Mouse (Mus musculus): ENCODE measurements at regions not wholly inside any gene's neighbourhood (a gene's known extent, or its start where the extent isn't known, plus 50 kb on each side); places are given as distances from the start of the nearest gene placed in this dataset.

- Histone ChIP-seq H3K27me3 (no peaks in the 10 kb centered on the region), H3K4me3 (replicated peaks) (no peak overlapping the region), H3K4me1 (replicated peaks) (no peaks in the 10 kb centered on the region), H3K4me2 (no peak overlapping the region), H3K36me3 (replicated peaks) (no peaks in the 10 kb centered on the region), H3K27ac (replicated peaks) (no peak overlapping the region), H3K9me3 (replicated peaks) (no peaks in the 10 kb centered on the region), H3K9ac (no peak overlapping the region)
- ATAC-seq (ENCODE audit: insufficient read depth): no peak
- WGBS (ENCODE audit: insufficient replicate concordance): 72% methylated on average over 5 of the region's 5 CpGs
Observed at GRCm38 (mm10) chr12:15222497-15223170, 594.1 kb downstream of the Trib2 start.

DNA sequence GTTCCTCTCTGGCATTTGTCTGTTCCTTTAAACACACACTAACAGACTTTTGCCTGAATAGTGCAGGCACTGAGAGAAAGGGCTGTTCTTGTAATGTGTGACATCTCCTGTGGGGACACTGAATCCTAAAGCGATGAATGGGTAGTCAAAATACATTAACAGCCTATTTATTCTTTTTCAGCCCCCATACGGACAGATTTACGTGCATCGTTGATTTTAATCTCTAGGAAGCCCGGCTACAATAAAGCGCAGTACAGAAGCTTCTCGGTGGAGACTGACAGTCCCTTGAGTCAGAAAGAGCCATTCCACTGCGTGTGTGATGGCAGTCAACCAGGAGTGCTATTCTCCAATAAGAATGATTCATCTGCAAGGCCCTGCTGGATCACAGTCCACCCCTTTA, 598.2 kb downstream of the Trib2 start:
- 72% methylated on average over 8 of the region's 8 CpGs for whole genome bisulfite sequencing (ENCODE audit: insufficient replicate concordance)
- Histone ChIP-seq H3K27me3 (no peaks in the 10 kb centered on the region), H3K9ac (no peak overlapping the region), H3K36me3 (replicated peaks) (no peaks in the 10 kb centered on the region), H3K27ac (replicated peaks) (no peak overlapping the region), H3K4me1 (replicated peaks) (no peaks in the 10 kb centered on the region), H3K4me3 (replicated peaks) (no peak overlapping the region), H3K9me3 (replicated peaks) (no peaks in the 10 kb centered on the region), H3K4me2 (no peak overlapping the region)
- ATAC-seq (ENCODE audit: insufficient read depth): no peak

DNA sequence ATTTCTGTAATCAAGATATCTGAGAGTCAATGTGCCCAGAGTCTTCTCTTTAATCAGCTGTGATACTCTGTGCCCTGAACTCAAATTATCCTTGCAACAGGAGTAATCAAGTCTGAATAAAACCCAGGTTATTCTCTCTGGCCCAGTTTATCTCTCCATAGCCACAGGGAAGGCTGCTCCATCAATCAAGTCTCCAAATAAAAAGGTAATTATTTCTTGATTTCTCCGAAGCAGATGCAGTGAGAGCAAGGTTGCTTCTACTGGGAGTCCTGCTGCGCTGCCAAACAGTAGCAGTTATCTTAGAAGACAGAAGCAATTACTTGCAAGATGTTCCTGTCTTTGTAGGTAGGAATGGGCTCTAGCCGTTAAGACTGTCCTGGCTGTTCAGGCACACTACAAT, 600.5 kb downstream of the Trib2 start:
- Histone ChIP-seq H3K27ac (replicated peaks) (no peak overlapping the region), H3K9me3 (replicated peaks) (no peaks in the 10 kb centered on the region), H3K4me2 (no peak overlapping the region), H3K36me3 (replicated peaks) (no peaks in the 10 kb centered on the region), H3K9ac (no peak overlapping the region), H3K4me3 (replicated peaks) (no peak overlapping the region), H3K27me3 (no peaks in the 10 kb centered on the region), H3K4me1 (replicated peaks) (no peaks in the 10 kb centered on the region)
- 65% methylated on average over 3 of the region's 3 CpGs for WGBS (ENCODE audit: insufficient replicate concordance)
- no peak for ATAC-seq (ENCODE audit: insufficient read depth)

GRCm38 (mm10) chr12:15174411-15175041, 642.2 kb downstream of the Trib2 start:
- H3K9ac ChIP-seq: no peak overlapping the region
- ATAC-seq (ENCODE audit: insufficient read depth): no peak
- WGBS (ENCODE audit: insufficient replicate concordance): 45% methylated on average over 6 of the region's 6 CpGs

GRCm38 (mm10) chr12:15162605-15163004, 654.1 kb downstream of the Trib2 start:
- Histone ChIP-seq H3K36me3 (replicated peaks) (no peaks in the 10 kb centered on the region), H3K27me3 (no peaks in the 10 kb centered on the region), H3K4me1 (replicated peaks) (no peaks in the 10 kb centered on the region), H3K9ac (no peak overlapping the region), H3K27ac (replicated peaks) (no peak overlapping the region), H3K4me3 (replicated peaks) (no peak overlapping the region), H3K4me2 (no peak overlapping the region), H3K9me3 (replicated peaks) (no peaks in the 10 kb centered on the region)
- no peak for ATAC-seq (ENCODE audit: insufficient read depth)
- 54% methylated on average over 5 of the region's 5 CpGs for WGBS (ENCODE audit: insufficient replicate concordance)

More at GRCm38 (mm10) chr12:15174411-15175041, 642.2 kb downstream of the Trib2 start:
- Histone ChIP-seq H3K36me3 (replicated peaks) (no peaks in the 10 kb centered on the region), H3K27me3 (no peaks in the 10 kb centered on the region), H3K9me3 (replicated peaks) (no peaks in the 10 kb centered on the region), H3K4me2 (no peak overlapping the region), H3K4me1 (replicated peaks) (no peaks in the 10 kb centered on the region), H3K27ac (replicated peaks) (no peak overlapping the region), H3K4me3 (replicated peaks) (no peak overlapping the region)

DNA sequence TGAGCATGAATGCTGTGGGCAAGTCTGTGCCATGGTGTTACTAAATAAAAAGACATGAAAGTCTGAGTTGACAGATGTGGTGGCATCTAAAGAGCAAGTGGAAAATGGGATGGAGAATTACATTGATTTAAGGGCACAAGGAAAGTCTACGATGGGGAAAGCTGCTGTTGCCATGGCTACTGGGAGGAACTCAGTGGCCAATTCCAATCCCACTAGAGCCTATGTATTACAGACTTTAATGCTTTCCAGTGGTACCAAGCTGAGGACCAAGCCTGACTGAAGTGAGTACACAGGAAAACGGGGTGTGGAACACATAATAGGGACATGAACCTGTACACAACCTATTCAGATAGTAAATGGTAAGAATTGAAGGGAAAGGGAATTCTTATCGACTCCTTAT, 654.9 kb downstream of the Trib2 start:
- H3K4me3 ChIP-seq (replicated peaks): no peak overlapping the region
- no peak overlapping the region for H3K27ac ChIP-seq (replicated peaks)
- no peak for ATAC-seq (ENCODE audit: insufficient read depth)
- no peaks in the 10 kb centered on the region for H3K27me3 ChIP-seq
- no peak overlapping the region for H3K9ac ChIP-seq
- WGBS (ENCODE audit: insufficient replicate concordance): 50% methylated on average over 3 of the region's 3 CpGs
- no peak overlapping the region for H3K4me2 ChIP-seq
- no peaks in the 10 kb centered on the region for H3K9me3 ChIP-seq (replicated peaks)
- no peaks in the 10 kb centered on the region for H3K36me3 ChIP-seq (replicated peaks)
- H3K4me1 ChIP-seq (replicated peaks): no peaks in the 10 kb centered on the region

DNA sequence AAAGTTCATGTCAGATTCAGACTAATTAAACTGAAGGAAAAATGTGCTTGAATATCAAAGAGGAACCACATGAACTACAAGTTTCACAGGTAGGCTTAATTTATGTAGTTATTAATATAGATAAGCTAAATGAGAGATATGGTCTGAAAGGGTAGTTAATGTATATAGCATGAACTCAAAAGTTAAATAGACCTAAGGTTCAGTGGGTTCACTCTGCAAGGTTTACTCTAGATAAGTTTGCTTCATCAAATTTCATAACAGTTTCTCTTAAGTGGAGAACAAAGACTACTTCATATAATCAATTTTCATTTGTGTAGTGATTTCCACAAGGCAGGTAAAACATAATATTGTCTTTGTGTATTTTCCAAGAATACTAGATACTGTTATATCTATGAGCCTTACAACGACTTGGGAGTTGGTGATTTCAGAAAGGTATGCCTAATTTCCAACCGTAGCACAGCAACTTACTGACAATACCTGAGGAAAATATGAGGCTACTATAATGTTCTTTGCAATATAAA, 656.2 kb downstream of the Trib2 start:
- no peak for ATAC-seq (ENCODE audit: insufficient read depth)
- Histone ChIP-seq H3K9ac (no peak overlapping the region), H3K9me3 (replicated peaks) (no peaks in the 10 kb centered on the region), H3K4me2 (no peak overlapping the region), H3K27me3 (no peaks in the 10 kb centered on the region), H3K36me3 (replicated peaks) (no peaks in the 10 kb centered on the region), H3K4me1 (replicated peaks) (no peaks in the 10 kb centered on the region), H3K4me3 (replicated peaks) (no peak overlapping the region), H3K27ac (replicated peaks) (no peak overlapping the region)
- WGBS (ENCODE audit: insufficient replicate concordance): 61% methylated on average over 2 of the region's 2 CpGs

DNA sequence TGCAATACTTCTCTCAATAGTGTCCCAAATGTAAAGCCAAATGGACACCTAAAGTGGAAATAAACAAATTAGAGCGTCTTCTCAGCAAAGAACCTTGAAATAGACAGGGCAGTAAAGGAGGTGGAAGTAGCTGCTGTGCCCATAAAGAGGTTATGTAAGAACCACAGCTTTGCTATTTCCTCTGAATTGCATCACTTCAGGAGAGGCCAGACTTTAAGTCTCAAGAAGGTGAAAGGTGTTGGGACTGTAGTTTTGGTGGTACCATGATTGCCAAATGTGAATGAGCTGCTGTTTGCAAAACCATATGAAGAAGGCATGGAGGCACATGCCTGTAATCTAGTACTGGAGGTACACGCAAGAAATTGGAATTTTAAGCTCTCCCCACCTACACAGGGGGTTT, 670.3 kb downstream of the Trib2 start:
- H3K27ac ChIP-seq (replicated peaks): no peak overlapping the region
- H3K4me1 ChIP-seq (replicated peaks): no peaks in the 10 kb centered on the region
- H3K9ac ChIP-seq: no peak overlapping the region
- no peaks in the 10 kb centered on the region for H3K36me3 ChIP-seq (replicated peaks)
- H3K4me2 ChIP-seq: no peak overlapping the region
- H3K27me3 ChIP-seq: no peaks in the 10 kb centered on the region
- no peak for ATAC-seq (ENCODE audit: insufficient read depth)
- no peak overlapping the region for H3K4me3 ChIP-seq (replicated peaks)
- WGBS (ENCODE audit: insufficient replicate concordance): 39% methylated on average over 2 of the region's 2 CpGs
- H3K9me3 ChIP-seq (replicated peaks): no peaks in the 10 kb centered on the region; the same call in 1 of the 2 replicates

- no peak for ATAC-seq (ENCODE audit: insufficient read depth)
- no peak overlapping the region for H3K4me2 ChIP-seq
- no peak overlapping the region for H3K27ac ChIP-seq (replicated peaks)
- H3K9ac ChIP-seq: no peak overlapping the region
- H3K4me3 ChIP-seq (replicated peaks): no peak overlapping the region
- no peaks in the 10 kb centered on the region for H3K36me3 ChIP-seq (replicated peaks)
- H3K9me3 ChIP-seq (replicated peaks): no peaks in the 10 kb centered on the region
- WGBS (ENCODE audit: insufficient replicate concordance): 51% methylated on average over 5 of the region's 5 CpGs
- H3K27me3 ChIP-seq: no peaks in the 10 kb centered on the region
- no peaks in the 10 kb centered on the region for H3K4me1 ChIP-seq (replicated peaks)
Observed at GRCm38 (mm10) chr12:15137039-15137438, 679.7 kb downstream of the Trib2 start.

- Histone ChIP-seq H3K36me3 (replicated peaks) (no peaks in the 10 kb centered on the region), H3K9me3 (replicated peaks) (no peaks in the 10 kb centered on the region), H3K27ac (replicated peaks) (no peak overlapping the region), H3K4me2 (no peak overlapping the region), H3K4me1 (replicated peaks) (no peaks in the 10 kb centered on the region), H3K27me3 (no peaks in the 10 kb centered on the region), H3K4me3 (replicated peaks) (no peak overlapping the region), H3K9ac (no peak overlapping the region)
- WGBS (ENCODE audit: insufficient replicate concordance): 50% methylated on average over 3 of the region's 3 CpGs
- no peak for ATAC-seq (ENCODE audit: insufficient read depth)
Observed at GRCm38 (mm10) chr12:15124179-15124578, 692.5 kb downstream of the Trib2 start.

DNA sequence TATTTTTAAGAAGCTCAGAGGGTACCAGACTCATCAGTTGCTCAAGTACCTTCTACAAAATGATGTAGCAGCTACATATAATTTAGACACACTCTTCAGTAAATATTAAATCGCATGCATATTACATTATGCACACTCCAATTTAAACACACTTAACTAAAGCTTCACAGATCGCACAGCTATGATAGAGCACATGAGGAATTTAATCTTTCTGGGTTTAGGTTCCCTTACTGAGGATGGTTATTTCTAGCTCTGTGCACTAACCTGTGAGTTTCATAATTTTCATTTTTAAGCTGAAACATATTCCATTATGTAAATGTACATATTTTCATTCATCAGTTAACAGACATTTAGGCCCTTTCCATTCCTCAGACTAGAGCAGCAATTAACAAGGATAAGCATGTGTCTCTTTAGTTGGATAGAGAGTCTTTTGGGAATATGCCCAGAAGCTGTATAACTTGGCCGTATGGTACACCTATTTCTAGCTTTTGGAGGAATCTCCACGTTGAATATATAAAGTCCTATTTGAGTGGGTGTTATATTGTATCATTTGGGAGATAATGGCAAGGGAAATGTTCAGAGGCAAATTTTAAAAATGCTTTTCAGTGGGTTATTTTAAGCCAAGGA, 694.0 kb downstream of the Trib2 start:
- H3K9me3 ChIP-seq (replicated peaks): no peaks in the 10 kb centered on the region
- no peak for ATAC-seq (ENCODE audit: insufficient read depth)
- no peak overlapping the region for H3K4me2 ChIP-seq
- H3K9ac ChIP-seq: no peak overlapping the region
- H3K27ac ChIP-seq (replicated peaks): no peak overlapping the region
- WGBS (ENCODE audit: insufficient replicate concordance): 61% methylated on average over 4 of the region's 4 CpGs
- no peak overlapping the region for H3K4me3 ChIP-seq (replicated peaks)
- no peaks in the 10 kb centered on the region for H3K4me1 ChIP-seq (replicated peaks)
- H3K27me3 ChIP-seq: no peaks in the 10 kb centered on the region
- no peaks in the 10 kb centered on the region for H3K36me3 ChIP-seq (replicated peaks)

All from liver, embryonic 15.5 days (tissue).